In the genomic region with DNA sequence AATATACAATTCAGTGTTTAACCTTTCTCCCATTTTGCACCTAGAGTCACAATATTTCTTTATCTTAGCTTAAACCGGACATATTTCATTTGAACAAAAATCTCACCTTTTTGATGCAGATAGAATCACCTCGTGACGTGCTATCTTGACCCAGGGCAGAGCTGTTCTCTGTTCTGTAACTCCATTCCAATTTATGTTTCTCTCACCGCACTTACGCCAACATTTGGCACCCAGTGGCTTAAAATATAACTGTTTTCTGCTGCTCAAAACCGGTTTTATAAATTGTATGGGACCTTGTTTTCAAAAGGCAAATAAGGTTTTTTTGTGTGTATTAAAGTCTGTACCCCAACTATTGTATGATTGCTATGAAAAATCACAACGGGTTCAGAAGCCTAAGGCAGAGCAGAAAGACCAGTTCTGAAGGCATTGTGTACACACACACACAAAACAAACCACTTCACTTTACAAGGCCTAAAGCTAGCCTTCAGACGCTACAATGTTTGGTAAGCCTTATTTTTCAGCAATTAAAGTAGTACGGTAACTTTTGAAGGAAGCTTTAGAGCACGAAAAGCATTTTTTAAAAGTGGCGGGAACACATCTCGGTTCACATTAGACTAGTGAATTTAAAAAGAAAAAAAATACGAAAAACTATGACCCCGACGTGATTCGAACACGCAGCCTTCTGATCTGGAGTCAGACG, we compare ENCODE assay signal across 8 mouse cellular contexts. TPM values are rescaled to one million over a fixed set of nuclear protein-coding genes. Genes with fewer than 3 reads are reported as not detected.
DNase-seq lines count a peak whose midpoint lies in the region; ATAC-seq lines count a peak whose summit lies in the region.

A gene (minus strand): TSS at position 555 of the 700 bp plus-strand sequence.

- peak within 1 kb of the TSS; percentile 99 for H3K27ac ChIP-seq in intestine, embryonic 14.5 days (ENCODE audit: low read depth)

- DNase-seq in left cerebral cortex, adult 18-20 months (ENCODE audit: low spot score in 2 of 2) = no peak
- DNase-seq in left cerebral cortex, adult 9 months (ENCODE audit: low spot score in 2 of 2) = no peak
- no peak for DNase-seq in adrenal gland, postnatal 25 days
- no peak for DNase-seq in gastrocnemius, postnatal 10 days
- no peak for DNase-seq in intestine, embryonic 14.5 days (ENCODE audit: low spot score)
- DNase-seq in frontal cortex, postnatal 14 days (ENCODE audit: low spot score in 2 of 2) = no peak
- no peak for DNase-seq in spleen, postnatal 14 days (ENCODE audit: low spot score in 2 of 2)

- 8% methylated on average over 18 of the region's 18 CpGs for WGBS in intestine, embryonic 14.5 days

- ATAC-seq in intestine, embryonic 14.5 days (replicated peaks; ENCODE audit: low FRiP score, low TSS enrichment, low read depth) = peak; percentile 17; the same call in 1 of the 2 replicates
- 0 out of 2 replicates have a peak, but pooled peaks have one; percentile 1 for ATAC-seq in megakaryocyte progenitor cell, adult 5-6 weeks (replicated peaks; ENCODE audit: poor library complexity)

- peak within 1 kb of the TSS; percentile 70 for H3K4me2 ChIP-seq in intestine, embryonic 14.5 days (ENCODE audit: low read length)

- peak within 1 kb of the TSS; percentile 74 for H3K9ac ChIP-seq in intestine, embryonic 14.5 days (ENCODE audit: low read length)

- H3K9me3 ChIP-seq in intestine, embryonic 14.5 days (ENCODE audit: control insufficient read depth, low read length) = no peaks in the 10 kb centered on the region

- H3K36me3 ChIP-seq in intestine, embryonic 14.5 days (ENCODE audit: control insufficient read depth, insufficient read depth, low read length) = no peaks in the 10 kb centered on the region

- peak within 1 kb of the TSS; percentile 53 for H3K4me3 ChIP-seq in intestine, embryonic 14.5 days (ENCODE audit: low read depth, low read length)

- peaks cover 25% of the 10 kb centered on the region for H3K4me1 ChIP-seq in intestine, embryonic 14.5 days (replicated peaks; ENCODE audit: control insufficient read depth, insufficient read depth, low read length)

- no peaks in the 10 kb centered on the region for H3K27me3 ChIP-seq in intestine, embryonic 14.5 days (replicated peaks; ENCODE audit: control insufficient read depth, insufficient read depth, low read length)

RNA-seq across cellular contexts. Expression of the gene that starts here (rescaled TPM):
- 10 to 100 TPM; 44.1 to 49.8 TPM for total RNA-seq in left cerebral cortex, adult 18-20 months (2021)
- 119 and 123 TPM in 2 replicates for total RNA-seq in adrenal gland, postnatal 25 days (2021)
- total RNA-seq in gastrocnemius, postnatal 10 days (2021) = 100 to 1,000 TPM in 1 of 2 experiments, 10 to 100 TPM in 1; 84.2 to 106 TPM
- polyA plus RNA-seq in intestine, embryonic 14.5 days (2014; fragmentation: Nextera tagmentation; extraction: Ambion mirVana) = 219 TPM in 2 replicates
- 266 and 302 TPM in 2 replicates for total RNA-seq in megakaryocyte progenitor cell, adult 5-6 weeks (2015)
- 461 and 467 TPM in 2 replicates for total RNA-seq in megakaryocyte progenitor cell, adult 5-6 weeks (2017)
